Mouse (Mus musculus): Measurements from ENCODE around the gene Baiap2. TPM values are rescaled to one million over a fixed set of nuclear protein-coding genes. Genes with fewer than 3 reads are reported as not detected.

Baiap2 gene
- polyA plus RNA-seq, 1 experiment from 2014 or later, result 9.8 TPM

DNA sequence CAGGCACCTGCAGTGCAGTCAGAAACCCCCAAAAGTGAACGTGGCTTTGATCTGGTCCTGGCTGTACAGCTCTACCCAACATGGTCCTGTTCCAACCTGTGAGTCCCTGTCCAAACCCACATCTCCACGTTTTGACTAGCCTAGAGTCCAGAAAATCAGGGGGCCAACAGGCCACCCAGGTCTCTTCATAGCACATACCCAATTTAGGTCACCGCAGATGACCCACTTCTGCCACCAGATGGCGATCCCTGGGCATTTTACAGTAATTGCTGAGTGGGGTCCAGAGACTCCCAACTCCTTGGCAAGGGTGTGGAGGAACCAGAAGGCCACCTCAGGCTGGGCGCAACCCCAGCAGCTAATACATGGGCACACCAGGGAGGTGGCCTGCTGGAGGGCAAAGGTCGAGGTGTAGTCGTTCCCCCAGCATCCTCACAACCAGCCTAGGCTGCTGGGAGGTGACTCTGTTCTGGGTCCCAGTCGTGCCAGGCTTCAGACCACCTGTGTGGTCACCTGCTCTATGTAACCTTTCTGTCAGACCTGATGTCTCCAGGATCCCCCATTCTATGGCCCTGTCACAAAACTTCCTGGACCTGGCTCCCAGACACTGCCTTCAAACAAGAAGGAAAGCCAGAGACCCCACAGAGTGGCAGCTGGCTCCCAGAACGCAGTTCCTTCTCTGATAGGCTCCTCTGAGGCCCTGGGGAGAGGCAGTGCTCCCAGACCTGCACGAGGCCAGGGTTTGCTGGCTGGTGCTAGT lies 87.8 kb downstream of the Baiap2 start:
- peak; percentile 89 for DNase-seq (ENCODE audit: low spot score, missing footprints)
- H3K27ac ChIP-seq (ENCODE audit: low read depth, low read length), result no peak overlapping the region
- no peak overlapping the region for H3K9ac ChIP-seq (ENCODE audit: low read length)
- ATAC-seq (ENCODE audit: low FRiP score), result 0 out of 2 replicates have a peak, but pooled peaks have one; percentile 48
- WGBS, result 42% methylated on average over 10 of the region's 10 CpGs
- H3K4me2 ChIP-seq, result no peak overlapping the region
- H3K36me3 ChIP-seq (ENCODE audit: control insufficient read depth, insufficient read depth, low read length), result no peaks in the 10 kb centered on the region
- H3K27me3 ChIP-seq (ENCODE audit: control insufficient read depth, insufficient read depth, low read length), result no peaks in the 10 kb centered on the region; the same call in 1 of the 2 replicates
- H3K9me3 ChIP-seq (ENCODE audit: control insufficient read depth, low read length), result no peaks in the 10 kb centered on the region
- no peak overlapping the region for H3K4me3 ChIP-seq (ENCODE audit: low read depth, low read length)
- H3K4me1 ChIP-seq (ENCODE audit: control insufficient read depth, insufficient read depth, low read length), result peaks cover 5% of the 10 kb centered on the region; the same call in 1 of the 2 replicates

DNA sequence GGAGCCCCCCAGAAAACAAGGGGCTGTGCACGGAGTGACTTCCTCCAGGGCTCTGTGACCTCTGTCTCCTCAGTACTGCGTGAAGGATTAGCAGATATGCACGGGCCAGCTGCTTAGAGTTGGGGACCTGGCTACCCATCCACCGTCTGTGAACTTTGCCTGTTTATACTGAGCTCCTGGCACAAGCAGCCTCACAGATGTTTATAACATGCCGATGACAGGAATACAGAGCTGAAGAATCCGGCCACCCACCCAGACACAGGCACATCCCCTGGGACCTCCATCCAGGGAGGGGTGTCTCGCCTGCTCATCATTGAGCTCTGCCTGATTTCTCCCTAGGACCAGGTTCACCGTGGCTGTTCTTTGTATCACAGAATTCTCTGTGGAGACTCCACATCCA lies 89.5 kb downstream of the Baiap2 start:
- no peak for ATAC-seq (ENCODE audit: low FRiP score)
- no peak overlapping the region for H3K27ac ChIP-seq (ENCODE audit: low read depth, low read length)

GRCm38 (mm10) chr11:120033473-120033872 lies 90.9 kb downstream of the Baiap2 start:
- Histone ChIP-seq H3K4me2 (no peak overlapping the region), H3K9me3 (ENCODE audit: control insufficient read depth, low read length) (no peaks in the 10 kb centered on the region), H3K27me3 (ENCODE audit: control insufficient read depth, insufficient read depth, low read length) (no peaks in the 10 kb centered on the region; the same call in 1 of the 2 replicates), H3K4me3 (ENCODE audit: low read depth, low read length) (no peak overlapping the region), H3K36me3 (ENCODE audit: control insufficient read depth, insufficient read depth, low read length) (no peaks in the 10 kb centered on the region), H3K9ac (ENCODE audit: low read length) (no peak overlapping the region), H3K4me1 (ENCODE audit: control insufficient read depth, insufficient read depth, low read length) (peaks cover 5% of the 10 kb centered on the region; the same call in 1 of the 2 replicates), H3K27ac (ENCODE audit: low read depth, low read length) (no peak overlapping the region)
- WGBS, result 74% methylated on average over 3 of the region's 3 CpGs
- no peak for ATAC-seq (ENCODE audit: low FRiP score)
- no peak for DNase-seq (ENCODE audit: low spot score, missing footprints)

More for the DNA sequence above, 89.5 kb downstream of the Baiap2 start:
- H3K4me1 ChIP-seq (ENCODE audit: control insufficient read depth, insufficient read depth, low read length), result peaks cover 5% of the 10 kb centered on the region; the same call in 1 of the 2 replicates
- H3K9ac ChIP-seq (ENCODE audit: low read length), result no peak overlapping the region
- 65% methylated on average over 8 of the region's 8 CpGs for WGBS
- H3K4me2 ChIP-seq, result no peak overlapping the region
- no peaks in the 10 kb centered on the region; the same call in 1 of the 2 replicates for H3K27me3 ChIP-seq (ENCODE audit: control insufficient read depth, insufficient read depth, low read length)
- H3K9me3 ChIP-seq (ENCODE audit: control insufficient read depth, low read length), result no peaks in the 10 kb centered on the region
- no peaks in the 10 kb centered on the region for H3K36me3 ChIP-seq (ENCODE audit: control insufficient read depth, insufficient read depth, low read length)
- no peak for DNase-seq (ENCODE audit: low spot score, missing footprints)
- no peak overlapping the region for H3K4me3 ChIP-seq (ENCODE audit: low read depth, low read length)

DNA sequence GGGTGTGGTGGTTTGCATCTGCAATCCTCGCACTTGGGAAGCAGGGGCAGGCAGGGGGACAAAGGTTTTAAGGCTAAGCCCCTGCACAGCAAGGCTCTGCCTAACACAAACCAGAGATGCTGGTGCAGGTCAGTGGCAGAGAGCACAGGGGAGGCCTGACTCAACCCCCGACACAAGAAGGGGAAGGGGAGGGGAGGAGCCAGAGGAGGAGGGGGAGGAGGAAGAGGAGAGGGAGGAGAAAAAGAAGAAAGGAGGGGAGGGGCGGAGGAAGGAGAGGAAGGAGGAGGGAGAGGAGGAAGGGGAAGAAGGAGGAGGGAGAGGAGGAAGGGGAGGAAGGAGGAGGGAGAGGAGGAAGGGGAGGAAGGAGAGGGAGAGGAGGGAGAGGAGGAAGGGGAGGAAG lies 91.7 kb downstream of the Baiap2 start:
- peaks cover 5% of the 10 kb centered on the region; the same call in 1 of the 2 replicates for H3K4me1 ChIP-seq (ENCODE audit: control insufficient read depth, insufficient read depth, low read length)
- DNase-seq (ENCODE audit: low spot score, missing footprints) (no peak), ATAC-seq (ENCODE audit: low FRiP score) (no peak)

GRCm38 (mm10) chr11:120034762-120035161 lies 92.2 kb downstream of the Baiap2 start:
- ATAC-seq (ENCODE audit: low FRiP score), result no peak
- H3K9me3 ChIP-seq (ENCODE audit: control insufficient read depth, low read length), result no peaks in the 10 kb centered on the region
- H3K4me3 ChIP-seq (ENCODE audit: low read depth, low read length), result no peak overlapping the region
- 83% methylated on average over 5 of the region's 5 CpGs for WGBS
- no peak overlapping the region for H3K4me2 ChIP-seq
- no peak for DNase-seq (ENCODE audit: low spot score, missing footprints)
- H3K4me1 ChIP-seq (ENCODE audit: control insufficient read depth, insufficient read depth, low read length), result peaks cover 2% of the 10 kb centered on the region; the same call in 1 of the 2 replicates
- H3K9ac ChIP-seq (ENCODE audit: low read length), result no peak overlapping the region
- no peaks in the 10 kb centered on the region; the same call in 1 of the 2 replicates for H3K27me3 ChIP-seq (ENCODE audit: control insufficient read depth, insufficient read depth, low read length)
- H3K27ac ChIP-seq (ENCODE audit: low read depth, low read length), result no peak overlapping the region
- no peaks in the 10 kb centered on the region for H3K36me3 ChIP-seq (ENCODE audit: control insufficient read depth, insufficient read depth, low read length)

More for the DNA sequence above, 91.7 kb downstream of the Baiap2 start:
- H3K36me3 ChIP-seq (ENCODE audit: control insufficient read depth, insufficient read depth, low read length), result no peaks in the 10 kb centered on the region
- no peak overlapping the region for H3K27ac ChIP-seq (ENCODE audit: low read depth, low read length)
- no peak overlapping the region for H3K4me2 ChIP-seq
- no peaks in the 10 kb centered on the region for H3K9me3 ChIP-seq (ENCODE audit: control insufficient read depth, low read length)
- H3K27me3 ChIP-seq (ENCODE audit: control insufficient read depth, insufficient read depth, low read length), result no peaks in the 10 kb centered on the region; the same call in 1 of the 2 replicates
- no peak overlapping the region for H3K4me3 ChIP-seq (ENCODE audit: low read depth, low read length)
- H3K9ac ChIP-seq (ENCODE audit: low read length), result no peak overlapping the region
- 26% methylated on average over 3 of the region's 3 CpGs for WGBS

DNA sequence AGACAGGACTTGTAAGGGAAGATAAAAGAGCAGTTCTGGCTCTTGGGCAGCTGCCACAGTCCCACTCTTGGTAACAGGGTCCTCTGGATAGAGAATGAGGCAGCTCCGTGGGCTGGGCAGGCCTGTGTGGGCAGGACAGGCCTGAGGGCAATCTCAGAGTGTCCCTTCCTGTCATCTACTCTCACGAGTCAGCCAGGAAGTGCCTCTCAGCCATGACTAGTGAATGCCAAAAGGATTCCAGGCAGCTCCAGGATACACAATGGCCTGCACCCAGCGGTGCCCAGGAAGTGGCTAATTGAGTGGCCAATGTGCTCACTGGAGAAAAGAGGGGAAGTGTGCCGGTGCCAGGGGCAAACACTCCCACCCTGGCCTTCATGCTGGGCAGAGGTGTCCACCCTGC lies 97.0 kb downstream of the Baiap2 start:
- WGBS, result 58% methylated on average over 4 of the region's 4 CpGs
- no peak overlapping the region for H3K4me3 ChIP-seq (ENCODE audit: low read depth, low read length)
- DNase-seq (ENCODE audit: low spot score, missing footprints) (no peak), ATAC-seq (ENCODE audit: low FRiP score) (no peak)
- no peaks in the 10 kb centered on the region for H3K27me3 ChIP-seq (ENCODE audit: control insufficient read depth, insufficient read depth, low read length)
- no peaks in the 10 kb centered on the region for H3K9me3 ChIP-seq (ENCODE audit: control insufficient read depth, low read length)
- H3K4me1 ChIP-seq (ENCODE audit: control insufficient read depth, insufficient read depth, low read length), result no peaks in the 10 kb centered on the region
- no peak overlapping the region for H3K27ac ChIP-seq (ENCODE audit: low read depth, low read length)
- no peaks in the 10 kb centered on the region for H3K36me3 ChIP-seq (ENCODE audit: control insufficient read depth, insufficient read depth, low read length)
- no peak overlapping the region for H3K4me2 ChIP-seq
- no peak overlapping the region for H3K9ac ChIP-seq (ENCODE audit: low read length)

DNA sequence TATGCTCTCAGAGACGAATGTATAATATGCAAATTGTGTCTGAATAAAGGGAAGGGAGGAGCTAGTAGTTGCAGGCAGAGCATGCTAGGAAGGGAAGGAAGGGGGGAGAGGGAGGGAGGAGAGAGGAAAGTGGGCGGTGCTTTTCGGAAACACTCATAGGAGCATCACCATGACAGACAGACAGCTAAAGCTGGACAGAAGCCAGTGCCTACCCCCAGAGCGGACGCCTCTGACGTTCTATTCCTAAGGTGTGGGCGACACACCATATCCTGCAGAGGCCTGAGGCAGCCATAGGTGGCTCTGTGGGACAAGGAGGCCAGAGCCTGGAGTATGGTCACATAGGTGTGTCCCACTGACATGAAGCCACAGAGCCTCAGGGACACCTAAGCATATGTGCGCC lies 97.9 kb downstream of the Baiap2 start:
- Histone ChIP-seq H3K4me2 (no peak overlapping the region), H3K4me1 (ENCODE audit: control insufficient read depth, insufficient read depth, low read length) (no peaks in the 10 kb centered on the region), H3K9ac (ENCODE audit: low read length) (no peak overlapping the region), H3K27me3 (ENCODE audit: control insufficient read depth, insufficient read depth, low read length) (no peaks in the 10 kb centered on the region), H3K27ac (ENCODE audit: low read depth, low read length) (no peak overlapping the region), H3K36me3 (ENCODE audit: control insufficient read depth, insufficient read depth, low read length) (no peaks in the 10 kb centered on the region), H3K4me3 (ENCODE audit: low read depth, low read length) (no peak overlapping the region), H3K9me3 (ENCODE audit: control insufficient read depth, low read length) (no peaks in the 10 kb centered on the region)
- no peak for DNase-seq (ENCODE audit: low spot score, missing footprints)
- ATAC-seq (ENCODE audit: low FRiP score), result no peak
- 82% methylated on average over 8 of the region's 8 CpGs for WGBS

GRCm38 (mm10) chr11:120041191-120042123 lies 98.9 kb downstream of the Baiap2 start:
- no peak overlapping the region for H3K4me2 ChIP-seq
- DNase-seq (ENCODE audit: low spot score, missing footprints), result no peak
- H3K27me3 ChIP-seq (ENCODE audit: control insufficient read depth, insufficient read depth, low read length), result peaks cover 6% of the 10 kb centered on the region; the same call in 1 of the 2 replicates
- H3K27ac ChIP-seq (ENCODE audit: low read depth, low read length), result no peak overlapping the region
- ATAC-seq (ENCODE audit: low FRiP score), result no peak
- H3K4me1 ChIP-seq (ENCODE audit: control insufficient read depth, insufficient read depth, low read length), result peaks cover 5% of the 10 kb centered on the region
- no peaks in the 10 kb centered on the region for H3K9me3 ChIP-seq (ENCODE audit: control insufficient read depth, low read length)
- H3K4me3 ChIP-seq (ENCODE audit: low read depth, low read length), result no peak overlapping the region
- H3K36me3 ChIP-seq (ENCODE audit: control insufficient read depth, insufficient read depth, low read length), result no peaks in the 10 kb centered on the region
- H3K9ac ChIP-seq (ENCODE audit: low read length), result no peak overlapping the region
- 68% methylated on average over 11 of the region's 13 CpGs for WGBS
